Mouse (Mus musculus) spleen, embryonic (tissue): Measurements from ENCODE around the gene Gm4756.
"Not testable (repeated sequence)": the region's sequence is repeated elsewhere in the genome, so short reads cannot be mapped to it uniquely, and the experiment has no call there.

Source experiments
- CTCF ChIA-PET: fragments of 350-600 bp; sonication (Branson Sonifier 250); formaldehyde crosslinking; loops from one replicate; lab custom pipeline; 2022; lab: Charles Lee

The Gm4756 gene

GRCm38 (mm10) chr12:72654698-72655097 is 5.2 kb upstream of the Gm4756 start:
- CTCF ChIA-PET: interaction anchor here (0.7 kb wide), 1 partner anchor 527 kb away, joined by 5 read pairs; no protein-coding TSS in a partner anchor

GRCm38 (mm10) chr12:72648921-72649320 is 540 bp downstream of the Gm4756 start:
- CTCF ChIA-PET: no interaction called here

DNA sequence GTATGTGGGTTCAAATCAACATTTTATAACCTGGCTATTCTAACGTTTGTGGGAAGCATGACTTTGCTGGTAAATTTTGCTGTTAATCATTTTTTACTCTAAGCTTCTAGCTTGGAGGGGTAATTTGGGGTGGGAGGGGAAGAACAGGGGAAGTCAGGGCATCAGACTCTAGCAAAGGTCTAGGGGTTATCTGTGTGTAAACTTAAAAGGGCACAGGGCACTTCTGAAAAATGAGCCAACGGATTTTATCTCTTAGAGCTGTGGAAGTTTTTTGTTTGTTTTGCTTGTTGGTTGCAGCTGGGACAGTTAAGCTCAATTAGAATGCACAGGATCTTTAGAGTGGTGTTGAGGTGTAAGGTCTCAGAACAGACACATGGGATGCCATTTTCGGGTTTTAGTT is 11.4 kb downstream of the Gm4756 start:
- CTCF ChIA-PET: no interaction called here

DNA sequence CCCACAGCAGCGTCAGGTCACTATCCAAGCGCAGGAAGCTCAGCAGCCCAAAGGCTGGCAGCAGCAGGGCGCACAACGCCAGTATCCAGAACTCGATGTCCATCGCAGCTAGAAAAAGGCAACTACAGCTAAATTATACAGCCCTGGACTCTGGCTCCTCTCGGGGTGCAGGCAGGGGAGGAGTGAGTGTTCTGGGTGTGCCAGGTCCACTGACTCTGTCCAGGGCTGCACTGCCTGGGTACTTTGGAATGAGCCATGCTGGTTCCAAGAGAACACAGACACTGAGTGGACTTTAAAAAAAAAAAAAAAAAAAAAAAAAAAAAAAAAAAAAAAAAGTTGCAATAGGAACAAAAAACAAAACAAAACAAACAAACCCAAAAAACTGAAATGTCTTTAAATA is 20.7 kb downstream of the Gm4756 start:
- CTCF ChIA-PET: no interaction called here

- CTCF ChIA-PET: no interaction called here
Measured at GRCm38 (mm10) chr12:72622853-72623496, 26.5 kb downstream of the Gm4756 start.

DNA sequence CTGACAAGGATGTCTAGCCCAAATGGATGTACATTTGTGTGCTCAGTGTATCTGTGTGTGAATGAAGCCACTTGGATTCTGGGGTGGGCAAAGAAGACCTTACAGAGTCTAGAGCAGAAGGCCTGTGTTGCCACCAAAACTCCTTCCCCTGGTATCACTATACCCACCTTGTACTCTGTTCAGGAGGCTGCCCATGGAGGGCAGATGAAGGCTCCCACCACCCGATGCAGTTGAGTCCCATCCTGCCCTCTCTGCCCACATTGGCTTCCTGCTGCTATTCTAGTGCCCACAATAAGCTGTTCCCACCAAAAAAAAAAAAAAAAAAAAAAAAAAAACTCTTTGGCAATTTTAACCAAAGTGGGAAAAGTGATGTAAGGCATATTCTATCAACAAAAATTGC is 28.0 kb downstream of the Gm4756 start:
- CTCF ChIA-PET: no interaction called here

- CTCF ChIA-PET: no interaction called here
Measured at GRCm38 (mm10) chr12:72620856-72621255, 28.6 kb downstream of the Gm4756 start.

DNA sequence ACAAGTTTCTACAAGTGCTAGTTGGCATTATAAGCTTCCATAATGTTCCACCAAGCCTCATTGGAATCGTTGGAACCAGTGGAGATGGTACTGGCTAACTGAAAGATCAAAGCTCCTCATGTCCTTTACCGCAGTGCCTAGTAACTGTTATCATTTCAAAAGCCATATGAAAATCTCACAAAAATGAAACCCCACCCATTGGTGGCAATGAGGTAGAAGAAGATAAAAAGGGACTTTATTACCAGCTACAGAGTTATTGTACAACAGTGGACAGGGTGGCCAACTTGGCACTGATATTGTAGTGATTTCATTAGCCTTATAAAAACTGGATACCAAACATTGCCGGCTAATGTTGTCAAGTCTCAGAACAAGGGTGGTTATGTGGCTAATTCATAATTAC is 37.4 kb downstream of the Gm4756 start:
- CTCF ChIA-PET: no interaction called here

GRCm38 (mm10) chr12:72598731-72599130 is 50.7 kb downstream of the Gm4756 start:
- CTCF ChIA-PET: not testable (repeated sequence)

GRCm38 (mm10) chr12:72594001-72594400 is 55.5 kb downstream of the Gm4756 start:
- CTCF ChIA-PET: no interaction called here

- CTCF ChIA-PET: no interaction called here
Measured at GRCm38 (mm10) chr12:72592991-72593390, 56.5 kb downstream of the Gm4756 start.

- CTCF ChIA-PET: no interaction called here
Measured at GRCm38 (mm10) chr12:72585339-72585738, 64.1 kb downstream of the Gm4756 start.

DNA sequence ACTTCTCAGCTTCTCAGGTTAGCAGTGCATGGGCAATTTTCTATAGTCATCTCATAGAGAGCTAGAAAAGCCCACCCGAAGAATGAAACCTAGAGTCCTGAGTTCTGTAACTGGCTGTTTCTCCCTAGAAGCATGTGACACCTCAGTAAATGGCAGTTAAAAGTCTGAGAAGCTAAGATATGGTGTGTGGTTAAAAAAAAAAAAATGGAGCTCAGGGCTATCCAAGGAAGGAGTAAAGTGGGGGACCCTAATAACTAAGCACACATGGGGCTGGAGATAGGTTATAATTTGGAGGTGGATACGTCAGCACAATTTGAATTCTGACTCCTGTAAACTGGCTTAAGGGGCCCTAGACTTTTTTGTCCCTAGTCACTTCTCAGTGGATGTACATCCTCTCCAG is 66.4 kb downstream of the Gm4756 start:
- CTCF ChIA-PET: no interaction called here

DNA sequence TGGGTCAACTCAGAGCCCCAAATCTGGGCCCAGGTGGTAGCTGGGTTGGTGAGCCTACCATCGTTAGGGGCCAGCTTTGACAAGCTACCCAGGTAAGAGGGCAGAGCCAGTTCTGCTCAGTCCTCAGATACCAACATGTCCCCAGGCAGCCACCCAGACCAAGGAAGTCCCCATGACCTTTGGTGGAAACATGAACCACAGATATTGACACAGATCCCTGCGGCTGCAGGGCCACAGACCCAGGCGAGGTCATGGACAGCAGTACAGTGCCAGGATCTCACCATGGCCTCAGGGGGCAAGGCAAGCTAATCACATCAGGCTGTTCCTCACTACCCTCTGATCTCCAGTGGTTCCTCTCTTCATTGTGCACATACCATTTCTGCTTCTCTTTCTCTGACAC is 67.4 kb downstream of the Gm4756 start:
- CTCF ChIA-PET: no interaction called here

DNA sequence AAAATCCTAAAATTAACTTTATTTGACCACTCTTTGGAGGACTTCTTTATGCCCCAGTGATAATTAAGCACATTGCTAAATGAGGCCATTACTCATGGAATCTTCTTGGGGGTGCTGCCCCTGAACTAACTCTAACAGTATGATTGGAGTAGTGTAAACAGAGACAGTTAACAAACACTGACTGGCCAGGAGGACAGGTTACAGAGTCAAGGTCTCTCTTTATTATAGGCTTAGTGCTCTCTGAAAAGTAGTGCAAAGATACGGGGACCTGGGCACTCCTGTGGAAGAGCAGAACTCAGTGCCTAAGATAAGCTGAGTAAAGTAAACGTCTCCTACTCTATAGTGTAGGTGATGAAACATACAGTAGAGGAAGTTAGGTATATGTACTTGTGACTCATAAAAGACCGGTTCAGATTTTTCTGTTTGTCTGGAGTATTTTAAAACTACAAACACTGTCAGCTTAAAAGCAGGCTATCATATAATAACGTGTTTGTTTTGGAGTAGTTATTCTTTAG is 85.1 kb downstream of the Gm4756 start:
- CTCF ChIA-PET: no interaction called here

GRCm38 (mm10) chr12:72554347-72554746 is 95.1 kb downstream of the Gm4756 start:
- CTCF ChIA-PET: no interaction called here

- CTCF ChIA-PET: no interaction called here
Measured at GRCm38 (mm10) chr12:72538571-72538970, 110.9 kb downstream of the Gm4756 start.

DNA sequence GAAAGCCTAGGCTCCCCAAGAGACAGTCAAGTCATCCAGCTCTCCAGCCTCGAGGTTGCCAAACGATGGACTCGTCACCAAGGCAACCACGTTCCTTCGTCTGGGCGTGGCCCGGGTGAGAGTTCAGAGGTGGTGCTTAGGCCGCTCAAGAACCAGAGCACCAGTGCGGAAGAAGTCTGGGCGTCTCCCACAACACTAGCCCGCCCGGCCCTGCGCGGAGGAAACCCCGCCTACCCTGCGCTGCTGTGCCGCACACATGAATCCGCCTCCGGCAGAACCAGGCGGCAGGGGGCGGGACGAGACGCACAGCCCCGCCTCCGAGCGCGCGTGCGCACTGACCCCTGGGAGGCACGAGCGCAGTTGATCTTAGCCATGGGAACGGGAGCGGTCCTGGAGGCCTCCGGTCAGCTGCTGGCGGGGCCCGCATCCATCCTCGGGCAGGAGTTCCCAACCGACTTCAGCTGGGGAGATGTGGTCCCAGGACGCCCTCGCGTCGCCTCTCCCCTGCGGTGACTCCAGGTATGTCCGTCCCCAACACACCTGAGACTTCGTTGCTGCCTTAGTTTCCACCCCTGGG is 113.4 kb downstream of the Gm4756 start, which contains the start of gene Pcnx4:
Pcnx4 (plus strand) TSS at position 363 of the 577 bp plus-strand sequence.
- CTCF ChIA-PET: no interaction called here

GRCm38 (mm10) chr12:72535599-72535998 is 113.9 kb downstream of the Gm4756 start:
- CTCF ChIA-PET: no interaction called here

DNA sequence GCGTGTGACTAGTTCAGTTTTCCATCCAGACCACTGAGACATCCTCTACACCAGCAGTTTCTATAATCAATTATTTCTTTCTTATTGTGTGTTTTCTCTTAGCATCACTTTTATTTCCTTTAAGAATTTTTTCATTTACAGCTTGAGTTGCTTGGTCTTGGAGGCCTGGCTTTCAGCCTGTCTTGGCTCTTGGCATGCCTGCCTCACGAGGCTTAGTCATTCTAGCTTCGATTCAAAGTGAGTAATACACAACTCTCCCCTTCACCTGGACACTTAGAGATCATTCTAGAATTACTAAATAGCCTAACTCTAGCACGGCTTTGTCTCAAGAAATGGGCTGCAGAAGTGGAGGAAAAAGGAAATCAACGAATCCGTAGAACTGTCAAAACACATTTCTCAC is 115.5 kb downstream of the Gm4756 start:
- CTCF ChIA-PET: no interaction called here

- CTCF ChIA-PET: no interaction called here
Measured at GRCm38 (mm10) chr12:72532303-72532702, 117.2 kb downstream of the Gm4756 start.
